Mouse (Mus musculus): ENCODE results near the gene Alppl2.

Alppl2 gene

GRCm38 (mm10) chr1:87089828-87090227 lies at the start of gene Alppl2:
Gene Alppl2 (minus strand): TSS chr1:87089928.
- no peak for DNase-seq (ENCODE audit: low read depth, low spot score)
- no peaks in the 10 kb centered on the region for H3K36me3 ChIP-seq (ENCODE audit: control insufficient read depth, insufficient read depth, low read length, poor library complexity, severe bottlenecking)
- H3K27me3 ChIP-seq (ENCODE audit: control insufficient read depth, insufficient read depth, low read length, poor library complexity, severe bottlenecking): no peaks in the 10 kb centered on the region

- Histone ChIP-seq H3K27me3 (ENCODE audit: control insufficient read depth, insufficient read depth, low read length, poor library complexity, severe bottlenecking) (no peaks in the 10 kb centered on the region), H3K36me3 (ENCODE audit: control insufficient read depth, insufficient read depth, low read length, poor library complexity, severe bottlenecking) (no peaks in the 10 kb centered on the region)
- no peak for DNase-seq (ENCODE audit: low read depth, low spot score)
These were observed 42.1 kb upstream of the Alppl2 start for GRCm38 (mm10) chr1:87131803-87132202.

- DNase-seq (ENCODE audit: low read depth, low spot score): no peak
- Histone ChIP-seq H3K36me3 (ENCODE audit: control insufficient read depth, insufficient read depth, low read length, poor library complexity, severe bottlenecking) (no peaks in the 10 kb centered on the region), H3K27me3 (ENCODE audit: control insufficient read depth, insufficient read depth, low read length, poor library complexity, severe bottlenecking) (no peaks in the 10 kb centered on the region)
These were observed 37.7 kb upstream of the Alppl2 start for GRCm38 (mm10) chr1:87127206-87128030.

- Histone ChIP-seq H3K36me3 (ENCODE audit: control insufficient read depth, insufficient read depth, low read length, poor library complexity, severe bottlenecking) (no peaks in the 10 kb centered on the region), H3K27me3 (ENCODE audit: control insufficient read depth, insufficient read depth, low read length, poor library complexity, severe bottlenecking) (no peaks in the 10 kb centered on the region)
- DNase-seq (ENCODE audit: low read depth, low spot score): no peak
These were observed 34.9 kb upstream of the Alppl2 start, which contains the start of gene Akp3 for GRCm38 (mm10) chr1:87124673-87125072. Gene Akp3 (plus strand): TSS chr1:87124973.

- DNase-seq (ENCODE audit: low read depth, low spot score): no peak
- no peaks in the 10 kb centered on the region for H3K27me3 ChIP-seq (ENCODE audit: control insufficient read depth, insufficient read depth, low read length, poor library complexity, severe bottlenecking)
- no peaks in the 10 kb centered on the region for H3K36me3 ChIP-seq (ENCODE audit: control insufficient read depth, insufficient read depth, low read length, poor library complexity, severe bottlenecking)
These were observed 25.1 kb upstream of the Alppl2 start for GRCm38 (mm10) chr1:87114784-87115183.

GRCm38 (mm10) chr1:87111719-87112354 lies 22.1 kb upstream of the Alppl2 start:
- peak; percentile 28 for DNase-seq (ENCODE audit: low read depth, low spot score)
- H3K27me3 ChIP-seq (ENCODE audit: control insufficient read depth, insufficient read depth, low read length, poor library complexity, severe bottlenecking): no peaks in the 10 kb centered on the region

GRCm38 (mm10) chr1:87108564-87108963 lies 18.8 kb upstream of the Alppl2 start:
- Histone ChIP-seq H3K27me3 (ENCODE audit: control insufficient read depth, insufficient read depth, low read length, poor library complexity, severe bottlenecking) (no peaks in the 10 kb centered on the region), H3K36me3 (ENCODE audit: control insufficient read depth, insufficient read depth, low read length, poor library complexity, severe bottlenecking) (no peaks in the 10 kb centered on the region)
- DNase-seq (ENCODE audit: low read depth, low spot score): no peak

More at GRCm38 (mm10) chr1:87111719-87112354, 22.1 kb upstream of the Alppl2 start:
- no peaks in the 10 kb centered on the region for H3K36me3 ChIP-seq (ENCODE audit: control insufficient read depth, insufficient read depth, low read length, poor library complexity, severe bottlenecking)

GRCm38 (mm10) chr1:87106536-87106935 lies 16.8 kb upstream of the Alppl2 start:
- no peak for DNase-seq (ENCODE audit: low read depth, low spot score)
- Histone ChIP-seq H3K27me3 (ENCODE audit: control insufficient read depth, insufficient read depth, low read length, poor library complexity, severe bottlenecking) (no peaks in the 10 kb centered on the region), H3K36me3 (ENCODE audit: control insufficient read depth, insufficient read depth, low read length, poor library complexity, severe bottlenecking) (no peaks in the 10 kb centered on the region)

- no peak for DNase-seq (ENCODE audit: low read depth, low spot score)
- no peaks in the 10 kb centered on the region for H3K27me3 ChIP-seq (ENCODE audit: control insufficient read depth, insufficient read depth, low read length, poor library complexity, severe bottlenecking)
- no peaks in the 10 kb centered on the region for H3K36me3 ChIP-seq (ENCODE audit: control insufficient read depth, insufficient read depth, low read length, poor library complexity, severe bottlenecking)
These were observed 14.2 kb upstream of the Alppl2 start for GRCm38 (mm10) chr1:87103936-87104335.

- no peaks in the 10 kb centered on the region for H3K36me3 ChIP-seq (ENCODE audit: control insufficient read depth, insufficient read depth, low read length, poor library complexity, severe bottlenecking)
- no peaks in the 10 kb centered on the region for H3K27me3 ChIP-seq (ENCODE audit: control insufficient read depth, insufficient read depth, low read length, poor library complexity, severe bottlenecking)
- DNase-seq (ENCODE audit: low read depth, low spot score): no peak
These were observed 12.4 kb upstream of the Alppl2 start for GRCm38 (mm10) chr1:87102114-87102513.

GRCm38 (mm10) chr1:87101411-87101810 lies 11.7 kb upstream of the Alppl2 start, which contains the start of gene Alpi:
Gene Alpi (minus strand): TSS chr1:87101606.
- no peak for DNase-seq (ENCODE audit: low read depth, low spot score)
- no peaks in the 10 kb centered on the region for H3K27me3 ChIP-seq (ENCODE audit: control insufficient read depth, insufficient read depth, low read length, poor library complexity, severe bottlenecking)
- H3K36me3 ChIP-seq (ENCODE audit: control insufficient read depth, insufficient read depth, low read length, poor library complexity, severe bottlenecking): no peaks in the 10 kb centered on the region

GRCm38 (mm10) chr1:87098358-87098975 lies 8.7 kb upstream of the Alppl2 start:
- Histone ChIP-seq H3K27me3 (ENCODE audit: control insufficient read depth, insufficient read depth, low read length, poor library complexity, severe bottlenecking) (no peaks in the 10 kb centered on the region), H3K36me3 (ENCODE audit: control insufficient read depth, insufficient read depth, low read length, poor library complexity, severe bottlenecking) (no peaks in the 10 kb centered on the region)
- DNase-seq (ENCODE audit: low read depth, low spot score): peak; percentile 51

GRCm38 (mm10) chr1:87095642-87096041 lies 5.9 kb upstream of the Alppl2 start:
- Histone ChIP-seq H3K27me3 (ENCODE audit: control insufficient read depth, insufficient read depth, low read length, poor library complexity, severe bottlenecking) (no peaks in the 10 kb centered on the region), H3K36me3 (ENCODE audit: control insufficient read depth, insufficient read depth, low read length, poor library complexity, severe bottlenecking) (no peaks in the 10 kb centered on the region)
- DNase-seq (ENCODE audit: low read depth, low spot score): no peak

- DNase-seq (ENCODE audit: low read depth, low spot score): no peak
- Histone ChIP-seq H3K27me3 (ENCODE audit: control insufficient read depth, insufficient read depth, low read length, poor library complexity, severe bottlenecking) (no peaks in the 10 kb centered on the region), H3K36me3 (ENCODE audit: control insufficient read depth, insufficient read depth, low read length, poor library complexity, severe bottlenecking) (no peaks in the 10 kb centered on the region)
These were observed 477 bp downstream of the Alppl2 start for GRCm38 (mm10) chr1:87089251-87089650.

GRCm38 (mm10) chr1:87086964-87087363 lies 2.8 kb downstream of the Alppl2 start:
- H3K36me3 ChIP-seq (ENCODE audit: control insufficient read depth, insufficient read depth, low read length, poor library complexity, severe bottlenecking): no peaks in the 10 kb centered on the region
- H3K27me3 ChIP-seq (ENCODE audit: control insufficient read depth, insufficient read depth, low read length, poor library complexity, severe bottlenecking): no peaks in the 10 kb centered on the region
- DNase-seq (ENCODE audit: low read depth, low spot score): no peak
